Mouse (Mus musculus) layer of hippocampus, adult 18-20 months (tissue): ENCODE data around the gene Olfr66. TPM values are rescaled to one million over a fixed set of nuclear protein-coding genes. Genes with fewer than 3 reads are reported as not detected.

Experiments used
- total RNA-seq, 2 experiments: library from RNA; stranded (reverse); gene quantifications; 2 replicates each; pipeline ENCODE4 v1.2.3; 2021

The Olfr66 gene
- total RNA-seq, 2 experiments from 2014 or later = not detected

Other genes starting within 250 kb of the Olfr66 start
- not detected for gene Olfr622, start 243.6 kb downstream of the Olfr66 start, total RNA-seq
- gene Olfr623, start 222.6 kb downstream of the Olfr66 start, total RNA-seq = not detected
- under 1 TPM in 1 of 2 experiments, not detected in 1; 0.05 TPM for gene Olfr624, start 215.1 kb downstream of the Olfr66 start, total RNA-seq
- not detected for gene Olfr625-ps1, start 203.5 kb downstream of the Olfr66 start, total RNA-seq
- gene Olfr243, start 171.6 kb downstream of the Olfr66 start, total RNA-seq = not detected
- not detected for gene Olfr628, start 155.9 kb downstream of the Olfr66 start, total RNA-seq
- not detected for gene Olfr629, start 141.3 kb downstream of the Olfr66 start, total RNA-seq
- gene Olfr630, start 128.9 kb downstream of the Olfr66 start, total RNA-seq = not detected
- not detected for gene Olfr69, start 114.7 kb downstream of the Olfr66 start, total RNA-seq
- not detected for gene Olfr68, start 106.6 kb downstream of the Olfr66 start, total RNA-seq
- gene Olfr67, start 94.4 kb downstream of the Olfr66 start, total RNA-seq = not detected
- 10 to 100 TPM; 26.0 to 31.8 TPM for gene Hbb-bt, start 72.3 kb downstream of the Olfr66 start, total RNA-seq
- gene Hbb-bs, start 58.2 kb downstream of the Olfr66 start, total RNA-seq = 100 to 1,000 TPM; 267 to 283 TPM
- gene Hbb-bh2, start 45.7 kb downstream of the Olfr66 start, total RNA-seq = not detected
- gene Hbb-bh1, start 43.1 kb downstream of the Olfr66 start, total RNA-seq = not detected
- not detected for gene Hbb-y, start 33.0 kb downstream of the Olfr66 start, total RNA-seq
- gene Olfr64, start 8.2 kb upstream of the Olfr66 start, total RNA-seq = not detected
- not detected for gene Olfr65, start 17.2 kb upstream of the Olfr66 start, total RNA-seq
- gene Olfr631, start 42.6 kb upstream of the Olfr66 start, total RNA-seq = not detected
- not detected for gene Olfr632, start 48.1 kb upstream of the Olfr66 start, total RNA-seq
- not detected for gene Olfr633, start 58.2 kb upstream of the Olfr66 start, total RNA-seq
- under 1 TPM in 1 of 2 experiments, not detected in 1; 0.05 TPM for gene Olfr635, start 84.9 kb upstream of the Olfr66 start, total RNA-seq
- not detected for gene Olfr638, start 112.5 kb upstream of the Olfr66 start, total RNA-seq
- under 1 TPM in 1 of 2 experiments, not detected in 1; 0.05 TPM for gene Olfr639, start 131.1 kb upstream of the Olfr66 start, total RNA-seq
- gene Olfr640, start 139.3 kb upstream of the Olfr66 start, total RNA-seq = not detected
- gene Olfr641, start 149.2 kb upstream of the Olfr66 start, total RNA-seq = not detected
- not detected for gene Olfr642, start 166.4 kb upstream of the Olfr66 start, total RNA-seq
- gene 4930516K23Rik, start 175.2 kb upstream of the Olfr66 start, total RNA-seq = not detected
- gene Olfr644, start 185.6 kb upstream of the Olfr66 start, total RNA-seq = not detected
- not detected for gene Olfr645, start 199.2 kb upstream of the Olfr66 start, total RNA-seq
- not detected for gene Olfr646, start 218.6 kb upstream of the Olfr66 start, total RNA-seq
- not detected for gene Ubqln5, start 243.6 kb upstream of the Olfr66 start, total RNA-seq